Mouse (Mus musculus): Measurements from ENCODE around the gene Tasp1. TPM values are rescaled to one million over a fixed set of nuclear protein-coding genes. Genes with fewer than 3 reads are reported as not detected.

Gene Tasp1
- polyA plus RNA-seq, 1 experiment from 2014 or later: 23.2 TPM

DNA sequence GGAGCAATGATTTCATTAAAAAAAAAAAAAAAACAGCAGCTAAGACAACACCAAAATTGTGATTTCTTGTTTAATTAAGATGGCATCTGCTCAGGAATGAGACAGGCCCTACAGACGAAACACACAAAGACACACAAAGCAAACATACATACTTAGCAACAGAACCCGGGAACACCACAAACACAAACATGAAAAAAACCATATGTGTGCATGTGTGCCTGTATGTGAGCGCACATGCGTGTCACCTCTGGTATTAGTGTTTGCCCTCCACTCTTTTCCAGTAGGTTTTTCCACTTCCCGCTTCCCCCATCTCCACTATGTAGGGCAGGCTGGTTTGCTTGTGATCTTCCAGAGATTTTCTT lies 206.5 kb downstream of the Tasp1 start:
- Histone ChIP-seq H3K36me3 (ENCODE audit: insufficient read depth) (no peaks in the 10 kb centered on the region), H3K4me3 (ENCODE audit: low read depth, low read length) (no peak overlapping the region), H3K9me3 (ENCODE audit: low read depth, low read length) (no peaks in the 10 kb centered on the region), H3K4me1 (ENCODE audit: insufficient read depth) (peaks cover 7% of the 10 kb centered on the region; the same call in 1 of the 2 replicates), H3K27ac (ENCODE audit: low read depth) (peak overlapping the region; percentile 90), H3K27me3 (ENCODE audit: insufficient read depth, low read length) (no peaks in the 10 kb centered on the region), H3K9ac (no peak overlapping the region), H3K4me2 (no peak overlapping the region)
- 55% methylated on average over 5 of the region's 5 CpGs for WGBS
- no peak for DNase-seq
- peak; percentile 65 for ATAC-seq (ENCODE audit: insufficient read depth)
- TF ChIP-seq CTCF (IDR thresholded peaks at IDR 0.05; ENCODE audit: low read depth): no peak

DNA sequence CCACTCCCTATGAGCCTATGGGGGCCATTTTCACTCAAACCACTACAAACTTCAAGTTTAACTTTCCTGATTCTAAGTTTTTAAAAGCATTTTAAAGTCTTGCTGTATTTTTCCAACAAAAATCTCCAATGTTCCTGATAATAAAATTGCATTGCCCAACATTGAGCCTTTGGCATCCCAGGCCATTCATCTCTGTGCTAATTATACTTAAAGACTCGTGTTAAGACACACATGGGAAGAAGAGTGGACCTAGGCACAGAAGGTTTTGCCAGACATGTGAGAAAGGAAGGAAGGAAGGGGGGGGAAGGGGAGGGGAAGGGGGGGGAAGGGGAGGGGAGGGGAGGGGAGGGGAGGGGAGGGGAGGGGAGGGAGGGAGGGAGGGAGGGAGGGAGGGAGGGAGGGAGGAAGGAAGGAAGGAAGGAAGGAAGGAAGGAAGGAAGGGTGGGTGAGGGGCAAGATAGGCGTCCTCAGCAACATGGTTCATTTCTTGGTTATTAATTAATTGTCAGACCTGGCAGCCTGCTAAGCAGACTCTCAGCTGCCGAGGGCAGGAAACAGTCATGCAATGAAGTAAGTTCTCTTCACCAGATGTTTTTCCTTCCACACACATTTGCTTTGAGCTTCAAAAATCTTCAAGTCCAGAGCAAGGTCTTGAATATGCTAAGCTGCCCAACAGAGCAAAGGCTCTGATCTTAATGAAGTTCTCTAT lies 207.0 kb downstream of the Tasp1 start:
- Histone ChIP-seq H3K4me3 (ENCODE audit: low read depth, low read length) (no peak overlapping the region), H3K27me3 (ENCODE audit: insufficient read depth, low read length) (no peaks in the 10 kb centered on the region), H3K36me3 (ENCODE audit: insufficient read depth) (no peaks in the 10 kb centered on the region), H3K4me1 (ENCODE audit: insufficient read depth) (peaks cover 7% of the 10 kb centered on the region; the same call in 1 of the 2 replicates), H3K9ac (no peak overlapping the region), H3K27ac (ENCODE audit: low read depth) (peak overlapping the region; percentile 90), H3K4me2 (no peak overlapping the region), H3K9me3 (ENCODE audit: low read depth, low read length) (no peaks in the 10 kb centered on the region)
- no peak for TF ChIP-seq CTCF (IDR thresholded peaks at IDR 0.05; ENCODE audit: low read depth)
- DNase-seq: peak; percentile 98
- 19% methylated on average over 3 of the region's 3 CpGs for WGBS
- ATAC-seq (ENCODE audit: insufficient read depth): peak; percentile 90

DNA sequence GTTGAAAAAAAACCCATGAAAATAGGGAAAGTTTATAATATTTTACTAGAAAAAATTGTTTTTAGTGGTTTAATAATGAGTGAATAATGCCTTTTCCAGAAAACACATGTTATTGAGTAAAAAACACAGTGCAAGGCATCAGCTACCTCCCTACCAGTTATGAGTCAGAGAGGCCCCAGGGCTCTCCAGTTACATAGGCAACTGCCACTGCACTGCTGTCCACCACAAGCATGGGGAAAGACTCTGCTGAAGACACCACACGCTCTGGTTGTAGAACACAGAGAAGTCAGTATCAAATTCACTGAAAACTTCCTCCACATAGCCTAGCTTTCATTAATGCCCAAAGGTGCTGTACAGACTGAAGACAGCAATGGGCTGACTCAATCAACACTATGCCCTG lies 217.0 kb downstream of the Tasp1 start:
- WGBS: 88% methylated on average over 1 of the region's 1 CpGs
- Histone ChIP-seq H3K4me1 (ENCODE audit: insufficient read depth) (no peaks in the 10 kb centered on the region), H3K27me3 (ENCODE audit: insufficient read depth, low read length) (no peaks in the 10 kb centered on the region), H3K9ac (no peak overlapping the region), H3K4me3 (ENCODE audit: low read depth, low read length) (no peak overlapping the region), H3K36me3 (ENCODE audit: insufficient read depth) (no peaks in the 10 kb centered on the region), H3K27ac (ENCODE audit: low read depth) (no peak overlapping the region), H3K4me2 (no peak overlapping the region), H3K9me3 (ENCODE audit: low read depth, low read length) (no peaks in the 10 kb centered on the region)
- no peak for TF ChIP-seq CTCF (IDR thresholded peaks at IDR 0.05; ENCODE audit: low read depth)
- ATAC-seq (ENCODE audit: insufficient read depth) (no peak), DNase-seq (no peak)

- WGBS: 41% methylated on average over 1 of the region's 1 CpGs
- no peaks in the 10 kb centered on the region for H3K27me3 ChIP-seq (ENCODE audit: insufficient read depth, low read length)
- H3K27ac ChIP-seq (ENCODE audit: low read depth): no peak overlapping the region; the same call in 1 of the 2 replicates
- peak; percentile 47 for DNase-seq
- no peaks in the 10 kb centered on the region for H3K9me3 ChIP-seq (ENCODE audit: low read depth, low read length)
- 0 out of 2 replicates have a peak, but pooled peaks have one; percentile 11 for ATAC-seq (ENCODE audit: insufficient read depth)
- no peak overlapping the region for H3K4me2 ChIP-seq
- no peak overlapping the region for H3K9ac ChIP-seq
- H3K4me1 ChIP-seq (ENCODE audit: insufficient read depth): no peaks in the 10 kb centered on the region
- TF ChIP-seq CTCF (IDR thresholded peaks at IDR 0.05; ENCODE audit: low read depth): no peak
- no peak overlapping the region for H3K4me3 ChIP-seq (ENCODE audit: low read depth, low read length)
- H3K36me3 ChIP-seq (ENCODE audit: insufficient read depth): no peaks in the 10 kb centered on the region
Observed at GRCm38 (mm10) chr2:139841359-139841758, 225.2 kb downstream of the Tasp1 start.

- DNase-seq: no peak
- ATAC-seq (ENCODE audit: insufficient read depth): peak; percentile 47
- 50% methylated on average over 5 of the region's 5 CpGs for WGBS
Observed at GRCm38 (mm10) chr2:139840941-139841340, 225.7 kb downstream of the Tasp1 start.

GRCm38 (mm10) chr2:139821589-139822378 lies 244.8 kb downstream of the Tasp1 start:
- 31% methylated on average over 8 of the region's 8 CpGs for WGBS
- DNase-seq: peak; percentile 86
- ATAC-seq (ENCODE audit: insufficient read depth): peak; percentile 90
- Histone ChIP-seq H3K9me3 (ENCODE audit: low read depth, low read length) (no peaks in the 10 kb centered on the region; the same call in 1 of the 2 replicates), H3K4me1 (ENCODE audit: insufficient read depth) (0 out of 2 replicates have a peak, but pooled peaks cover 7% of the 10 kb centered on the region), H3K27me3 (ENCODE audit: insufficient read depth, low read length) (no peaks in the 10 kb centered on the region), H3K36me3 (ENCODE audit: insufficient read depth) (no peaks in the 10 kb centered on the region), H3K9ac (no peak overlapping the region), H3K27ac (ENCODE audit: low read depth) (peak overlapping the region; percentile 65), H3K4me3 (ENCODE audit: low read depth, low read length) (no peak overlapping the region), H3K4me2 (no peak overlapping the region)
- no peak for TF ChIP-seq CTCF (IDR thresholded peaks at IDR 0.05; ENCODE audit: low read depth)

More at GRCm38 (mm10) chr2:139840941-139841340, 225.7 kb downstream of the Tasp1 start:
- H3K9ac ChIP-seq: no peak overlapping the region
- no peak overlapping the region; the same call in 1 of the 2 replicates for H3K27ac ChIP-seq (ENCODE audit: low read depth)
- no peaks in the 10 kb centered on the region for H3K27me3 ChIP-seq (ENCODE audit: insufficient read depth, low read length)
- no peak overlapping the region for H3K4me2 ChIP-seq
- H3K9me3 ChIP-seq (ENCODE audit: low read depth, low read length): no peaks in the 10 kb centered on the region
- no peaks in the 10 kb centered on the region for H3K36me3 ChIP-seq (ENCODE audit: insufficient read depth)
- TF ChIP-seq CTCF (IDR thresholded peaks at IDR 0.05; ENCODE audit: low read depth): no peak
- H3K4me1 ChIP-seq (ENCODE audit: insufficient read depth): no peaks in the 10 kb centered on the region
- H3K4me3 ChIP-seq (ENCODE audit: low read depth, low read length): no peak overlapping the region

DNA sequence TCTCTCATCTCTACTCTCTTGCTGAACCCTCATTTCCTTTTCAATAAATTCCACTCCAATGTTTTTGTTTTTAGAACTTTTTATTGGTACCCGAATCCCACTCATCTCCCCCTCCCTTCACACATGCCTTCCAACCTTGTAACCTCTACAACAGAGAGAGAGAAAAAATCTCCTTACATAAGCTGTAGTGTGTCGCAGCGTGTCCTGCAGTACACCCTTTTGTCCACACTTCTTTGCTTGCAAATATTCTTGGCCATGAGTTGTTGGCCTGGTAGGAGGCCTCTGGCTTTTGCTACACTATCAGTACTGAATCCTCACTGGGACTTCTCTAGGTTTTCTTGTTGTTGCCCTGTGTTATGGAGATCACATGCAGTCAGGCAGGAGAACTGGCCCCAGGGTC lies 249.3 kb downstream of the Tasp1 start:
- H3K4me1 ChIP-seq (ENCODE audit: insufficient read depth): 0 out of 2 replicates have a peak, but pooled peaks cover 7% of the 10 kb centered on the region
- no peak overlapping the region for H3K9ac ChIP-seq
- TF ChIP-seq CTCF (IDR thresholded peaks at IDR 0.05; ENCODE audit: low read depth): peak; percentile 35; the same call in 1 of the 2 replicates
- H3K4me2 ChIP-seq: no peak overlapping the region
- ATAC-seq (ENCODE audit: insufficient read depth) (no peak), DNase-seq (no peak)
- H3K36me3 ChIP-seq (ENCODE audit: insufficient read depth): no peaks in the 10 kb centered on the region
- 71% methylated on average over 3 of the region's 3 CpGs for WGBS
- H3K4me3 ChIP-seq (ENCODE audit: low read depth, low read length): no peak overlapping the region
- H3K9me3 ChIP-seq (ENCODE audit: low read depth, low read length): no peaks in the 10 kb centered on the region
- H3K27ac ChIP-seq (ENCODE audit: low read depth): no peak overlapping the region
- H3K27me3 ChIP-seq (ENCODE audit: insufficient read depth, low read length): no peaks in the 10 kb centered on the region

Data from lung, embryonic 14.5 days (tissue).